Mouse (Mus musculus): ENCODE results near the gene Itih5.

DNA sequence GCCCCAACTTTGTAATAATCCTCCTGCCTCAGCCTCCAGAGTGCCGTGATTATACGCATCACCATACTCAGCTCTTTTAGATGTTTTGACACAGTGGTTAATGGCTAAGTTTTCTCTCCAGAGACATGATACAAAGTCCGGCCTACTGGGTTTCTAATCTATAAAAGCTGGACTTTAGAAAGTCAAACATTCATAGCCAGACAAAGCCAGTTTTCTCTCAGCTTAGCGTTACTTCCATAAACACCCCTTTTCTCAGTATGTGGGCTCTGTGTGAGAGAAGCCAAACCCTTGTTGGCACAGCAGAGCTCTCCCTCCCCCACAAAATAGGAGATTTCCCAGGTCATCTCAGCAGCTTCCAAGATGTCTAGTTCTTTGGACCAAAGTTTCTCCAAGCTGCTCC, 24.8 kb upstream of the Itih5 start:
- TF ChIP-seq CTCF (IDR thresholded peaks at IDR 0.05; ENCODE audit: control insufficient read depth, insufficient read depth, insufficient replicate concordance, low read depth, low read length): no peak
- no peak for TF ChIP-seq POLR2A (IDR thresholded peaks at IDR 0.05; ENCODE audit: control insufficient read depth, low read depth, low read length)

Measured in testis, adult 2 months (tissue).